Mouse (Mus musculus) limb, embryonic 15.5 days (tissue): ENCODE results near the gene Ttc6. TPM values are rescaled to one million over a fixed set of nuclear protein-coding genes. Genes with fewer than 3 reads are reported as not detected.

Experiments
- ATAC-seq: fragments of 200-750 bp; cut with Nextera tagmentation; 2 replicates; pipeline ENCODE4 v1.8.0; 2017; ENCODE audit warnings: low read depth, moderate TSS enrichment; ENCODE audit not compliant: insufficient number of reproducible peaks, low FRiP score, low TSS enrichment
- H3K27ac ChIP-seq: fragments of 300-500 bp; sonication (generic); 2 replicates; pipeline ENCODE4 v1.5.1; 2015; ENCODE audit warnings: moderate library complexity, mild to moderate bottlenecking, inconsistent platforms
- H3K27me3 ChIP-seq: fragments of 300-500 bp; sonication (generic); 2 replicates; pipeline ENCODE4 v1.6.1; 2015; ENCODE audit warnings: inconsistent platforms
- H3K36me3 ChIP-seq: fragments of 300-500 bp; sonication (generic); 2 replicates; pipeline ENCODE4 v1.6.1; 2015; ENCODE audit warnings: inconsistent platforms
- H3K4me1 ChIP-seq: fragments of 300-500 bp; sonication (generic); 2 replicates; pipeline ENCODE4 v1.6.1; 2015; ENCODE audit warnings: inconsistent platforms
- H3K4me2 ChIP-seq: fragments of 300-500 bp; sonication (generic); 2 replicates; pipeline ENCODE4 v1.6.1; 2015; ENCODE audit warnings: mild to moderate bottlenecking, inconsistent platforms
- H3K4me3 ChIP-seq: fragments of 300-500 bp; sonication (generic); 2 replicates; pipeline ENCODE4 v1.5.1; 2015; ENCODE audit warnings: mild to moderate bottlenecking, inconsistent platforms
- H3K9ac ChIP-seq: fragments of 300-500 bp; sonication (generic); 2 replicates; pipeline ENCODE4 v1.6.1; 2015; ENCODE audit warnings: inconsistent platforms
- H3K9me3 ChIP-seq: fragments of 300-500 bp; sonication (generic); 2 replicates; pipeline ENCODE4 v1.6.1; 2016; ENCODE audit warnings: inconsistent platforms
- WGBS: fragments of 180-500 bp; shearing (Covaris S2); methylation state at CpG from one replicate; pipeline ENCODE4 v1.1.7; 2015; 5-methylcytosine and 5-hydroxymethylcytosine counted together
- polyA plus RNA-seq: library from polyadenylated mRNA; unstranded; fragments of >200 nt; fragmentation: Nextera tagmentation; extraction: Ambion mirVana; gene quantifications from 2 replicates; pipeline ENCODE4 v1.2.1, GENCODE M21; 2015

Ttc6 gene
- polyA plus RNA-seq, 1 experiment from 2014 or later = 0.29 TPM

- no peak for ATAC-seq
- 4% methylated on average over 9 of the region's 9 CpGs for WGBS
- H3K4me3 ChIP-seq = no peak overlapping the region
Measured at GRCm38 (mm10) chr12:57547890-57548289, 16.0 kb upstream of the Ttc6 start.

GRCm38 (mm10) chr12:57548352-57548980, 15.4 kb upstream of the Ttc6 start:
- H3K9me3 ChIP-seq = no peaks in the 10 kb centered on the region
- no peaks in the 10 kb centered on the region for H3K36me3 ChIP-seq
- H3K27ac ChIP-seq = no peak overlapping the region
- no peak overlapping the region for H3K4me2 ChIP-seq
- H3K4me3 ChIP-seq = no peak overlapping the region
- peaks cover 38% of the 10 kb centered on the region for H3K4me1 ChIP-seq
- H3K27me3 ChIP-seq = peaks cover 93% of the 10 kb centered on the region
- ATAC-seq = no peak
- 2% methylated on average over 20 of the region's 20 CpGs for WGBS
- H3K9ac ChIP-seq = no peak overlapping the region

More at GRCm38 (mm10) chr12:57547890-57548289, 16.0 kb upstream of the Ttc6 start:
- Histone ChIP-seq H3K9ac (no peak overlapping the region), H3K4me2 (no peak overlapping the region), H3K9me3 (no peaks in the 10 kb centered on the region), H3K27ac (no peak overlapping the region), H3K4me1 (peaks cover 43% of the 10 kb centered on the region), H3K36me3 (no peaks in the 10 kb centered on the region), H3K27me3 (peaks cover 93% of the 10 kb centered on the region)

GRCm38 (mm10) chr12:57548981-57549666, 14.8 kb upstream of the Ttc6 start:
- peaks cover 96% of the 10 kb centered on the region for H3K27me3 ChIP-seq
- H3K4me2 ChIP-seq = no peak overlapping the region
- no peaks in the 10 kb centered on the region for H3K36me3 ChIP-seq
- no peak for ATAC-seq
- peaks cover 38% of the 10 kb centered on the region for H3K4me1 ChIP-seq
- H3K9me3 ChIP-seq = no peaks in the 10 kb centered on the region
- no peak overlapping the region for H3K4me3 ChIP-seq
- H3K9ac ChIP-seq = no peak overlapping the region
- WGBS = 2% methylated on average over 25 of the region's 25 CpGs
- H3K27ac ChIP-seq = no peak overlapping the region

DNA sequence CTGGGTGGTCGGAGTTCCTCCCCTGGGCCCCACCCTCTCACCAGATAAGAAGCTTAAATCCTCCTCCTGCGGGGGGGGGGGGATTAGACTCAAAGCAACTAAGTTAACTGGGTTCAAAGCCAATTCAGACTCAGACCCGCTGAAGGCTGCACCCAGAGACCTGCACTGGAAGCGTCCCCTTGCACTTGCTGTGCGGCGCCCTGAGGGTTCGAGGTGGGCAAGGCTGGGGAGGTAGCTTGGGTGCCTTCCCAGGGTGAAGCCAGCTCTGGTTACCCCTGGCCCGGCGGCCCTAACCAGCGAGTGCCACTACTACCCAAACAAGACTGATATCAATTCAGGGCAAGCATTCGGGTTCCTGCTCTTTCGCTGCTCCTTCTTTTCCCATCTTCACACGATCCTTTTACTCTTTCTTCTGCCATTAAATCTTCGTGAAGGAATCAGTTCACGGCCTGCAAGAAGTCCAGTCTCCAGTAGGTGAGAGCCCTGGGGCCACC, 14.2 kb upstream of the Ttc6 start:
- ATAC-seq = no peak
- Histone ChIP-seq H3K4me2 (no peak overlapping the region), H3K36me3 (no peaks in the 10 kb centered on the region), H3K9ac (no peak overlapping the region), H3K4me3 (no peak overlapping the region), H3K9me3 (no peaks in the 10 kb centered on the region), H3K27ac (no peak overlapping the region), H3K27me3 (peaks cover 97% of the 10 kb centered on the region), H3K4me1 (peaks cover 37% of the 10 kb centered on the region)
- under 1% methylated on average over 15 of the region's 15 CpGs for WGBS

GRCm38 (mm10) chr12:57550181-57550808, 13.6 kb upstream of the Ttc6 start:
- Histone ChIP-seq H3K36me3 (no peaks in the 10 kb centered on the region), H3K27ac (no peak overlapping the region), H3K27me3 (peaks cover 95% of the 10 kb centered on the region), H3K4me1 (peaks cover 31% of the 10 kb centered on the region), H3K4me2 (no peak overlapping the region), H3K9ac (no peak overlapping the region), H3K4me3 (no peak overlapping the region), H3K9me3 (no peaks in the 10 kb centered on the region)
- WGBS = under 1% methylated on average over 31 of the region's 31 CpGs
- no peak for ATAC-seq

- WGBS = 1% methylated on average over 8 of the region's 8 CpGs
Measured at GRCm38 (mm10) chr12:57550881-57551280, 13.0 kb upstream of the Ttc6 start.

GRCm38 (mm10) chr12:57552286-57552685, 11.6 kb upstream of the Ttc6 start:
- Histone ChIP-seq H3K4me2 (no peak overlapping the region), H3K4me3 (no peak overlapping the region), H3K9ac (no peak overlapping the region), H3K4me1 (peaks cover 14% of the 10 kb centered on the region), H3K9me3 (no peaks in the 10 kb centered on the region), H3K27ac (no peak overlapping the region), H3K36me3 (no peaks in the 10 kb centered on the region), H3K27me3 (peaks cover 86% of the 10 kb centered on the region)
- ATAC-seq = no peak
- 11% methylated on average over 3 of the region's 3 CpGs for WGBS

More at GRCm38 (mm10) chr12:57550881-57551280, 13.0 kb upstream of the Ttc6 start:
- ATAC-seq = no peak
- H3K4me3 ChIP-seq = no peak overlapping the region
- no peaks in the 10 kb centered on the region for H3K36me3 ChIP-seq
- no peak overlapping the region for H3K27ac ChIP-seq
- H3K9ac ChIP-seq = no peak overlapping the region
- no peak overlapping the region for H3K4me2 ChIP-seq
- peaks cover 25% of the 10 kb centered on the region for H3K4me1 ChIP-seq
- H3K27me3 ChIP-seq = peaks cover 95% of the 10 kb centered on the region
- H3K9me3 ChIP-seq = no peaks in the 10 kb centered on the region

- Histone ChIP-seq H3K4me2 (no peak overlapping the region), H3K27me3 (peaks cover 71% of the 10 kb centered on the region), H3K4me1 (peaks cover 7% of the 10 kb centered on the region), H3K9ac (no peak overlapping the region), H3K27ac (no peak overlapping the region), H3K9me3 (no peaks in the 10 kb centered on the region), H3K36me3 (no peaks in the 10 kb centered on the region), H3K4me3 (no peak overlapping the region)
- 28% methylated on average over 3 of the region's 3 CpGs for WGBS
- no peak for ATAC-seq
Measured at GRCm38 (mm10) chr12:57554091-57554490, 9.8 kb upstream of the Ttc6 start.

DNA sequence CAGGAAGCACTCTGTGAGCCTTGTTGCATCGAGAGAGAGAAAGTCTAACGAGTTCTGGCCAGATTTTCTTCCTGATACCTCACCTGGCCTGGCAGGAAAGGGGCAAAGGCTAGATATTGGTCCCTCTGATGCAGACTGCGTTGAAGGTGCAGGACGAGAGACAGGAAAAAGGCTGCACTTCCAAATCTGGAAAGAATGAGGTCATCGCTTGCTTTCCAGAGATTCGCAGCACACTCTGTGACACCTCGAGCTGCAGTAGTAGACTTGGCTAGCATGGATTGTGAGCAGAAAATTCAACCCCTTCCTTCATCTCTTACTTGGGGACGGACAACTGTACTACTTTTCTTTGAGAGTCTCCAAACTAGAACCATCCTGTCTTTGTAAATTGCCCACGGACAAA, 7.9 kb downstream of the Ttc6 start:
- H3K27me3 ChIP-seq = peaks cover 34% of the 10 kb centered on the region
- no peak overlapping the region for H3K4me2 ChIP-seq
- no peak overlapping the region for H3K4me3 ChIP-seq
- no peak overlapping the region for H3K27ac ChIP-seq
- no peaks in the 10 kb centered on the region for H3K36me3 ChIP-seq
- H3K4me1 ChIP-seq = peaks cover 10% of the 10 kb centered on the region
- no peak overlapping the region for H3K9ac ChIP-seq
- no peaks in the 10 kb centered on the region for H3K9me3 ChIP-seq
- no peak for ATAC-seq
- WGBS = 18% methylated on average over 9 of the region's 9 CpGs

GRCm38 (mm10) chr12:57572415-57572814, 8.5 kb downstream of the Ttc6 start:
- no peak for ATAC-seq
- no peak overlapping the region for H3K4me3 ChIP-seq
- no peaks in the 10 kb centered on the region for H3K36me3 ChIP-seq
- no peaks in the 10 kb centered on the region for H3K9me3 ChIP-seq
- no peak overlapping the region for H3K9ac ChIP-seq
- H3K4me1 ChIP-seq = peaks cover 10% of the 10 kb centered on the region
- H3K4me2 ChIP-seq = no peak overlapping the region
- H3K27me3 ChIP-seq = peaks cover 37% of the 10 kb centered on the region
- no peak overlapping the region for H3K27ac ChIP-seq

- Histone ChIP-seq H3K9ac (0 out of 2 replicates have a peak overlapping the region, but pooled peaks have one; percentile 29), H3K27me3 (peaks cover 37% of the 10 kb centered on the region), H3K4me2 (peak overlapping the region; percentile 78), H3K36me3 (no peaks in the 10 kb centered on the region), H3K4me1 (peaks cover 10% of the 10 kb centered on the region), H3K27ac (no peak overlapping the region), H3K9me3 (no peaks in the 10 kb centered on the region), H3K4me3 (peak overlapping the region; percentile 48)
- peak; percentile 65; the same call in 1 of the 2 replicates for ATAC-seq
- WGBS = 3% methylated on average over 79 of the region's 81 CpGs
Measured at GRCm38 (mm10) chr12:57575931-57576628, 12.2 kb downstream of the Ttc6 start.
